Mouse (Mus musculus) myocyte (in vitro differentiated cells): ENCODE results near the gene Rpl38.

Source experiments
- CEBPB ChIP-seq: IDR thresholded peaks from 2 replicates; pipeline ENCODE4 v1.6.1; 2011; ENCODE audit warnings: mild to moderate bottlenecking, moderate library complexity; ENCODE audit not compliant: poor library complexity, insufficient read depth, severe bottlenecking
- E2F4 ChIP-seq: IDR thresholded peaks from one replicate; pipeline ENCODE4 v1.6.1; 2011; ENCODE audit warnings: mild to moderate bottlenecking, control low read depth, moderate library complexity; ENCODE audit not compliant: insufficient read depth
- MAX ChIP-seq: IDR thresholded peaks from one replicate; pipeline ENCODE4 v1.6.1; 2011; ENCODE audit warnings: low read depth, mild to moderate bottlenecking, control low read depth
- MYOD1 ChIP-seq, 3 experiments: IDR thresholded peaks; one replicate each; pipeline ENCODE4 v1.6.1; 2011; ENCODE audit warnings: control low read depth in 2 of 3, low read depth in 2 of 3, mild to moderate bottlenecking in 2 of 3, moderate library complexity in 1 of 3; ENCODE audit not compliant: insufficient read length in 2 of 3, control insufficient read depth in 1 of 3
- MYOG ChIP-seq, 3 experiments: IDR thresholded peaks; one replicate each; pipeline ENCODE4 v1.6.1; 2011; ENCODE audit warnings: control low read depth in 2 of 3, low read depth in 2 of 3, mild to moderate bottlenecking in 2 of 3; ENCODE audit not compliant: insufficient read length in 2 of 3, control insufficient read depth in 1 of 3, insufficient read depth in 1 of 3
- POLR2A ChIP-seq: IDR thresholded peaks from one replicate; pipeline ENCODE4 v1.6.1; 2011; ENCODE audit warnings: low read depth, mild to moderate bottlenecking, control low read depth, moderate library complexity; ENCODE audit not compliant: insufficient read length
- POLR2AphosphoS2 ChIP-seq: IDR thresholded peaks from one replicate; pipeline ENCODE4 v1.6.1; 2011; ENCODE audit warnings: low read depth, control low read depth; ENCODE audit not compliant: insufficient read length
- REST ChIP-seq: IDR thresholded peaks from one replicate; pipeline ENCODE4 v1.6.1; 2011; ENCODE audit warnings: mild to moderate bottlenecking, control low read depth, moderate library complexity; ENCODE audit not compliant: insufficient read depth, insufficient read length
- SRF ChIP-seq: IDR thresholded peaks from one replicate; pipeline ENCODE4 v1.6.1; 2011; ENCODE audit warnings: low read depth; ENCODE audit not compliant: control insufficient read depth, insufficient read length
- TCF12 ChIP-seq: IDR thresholded peaks from one replicate; pipeline ENCODE4 v1.6.1; 2011; ENCODE audit warnings: mild to moderate bottlenecking, control low read depth; ENCODE audit not compliant: poor library complexity, insufficient read depth, severe bottlenecking
- TCF3 ChIP-seq: IDR thresholded peaks from one replicate; pipeline ENCODE4 v1.6.1; 2011; ENCODE audit warnings: low read depth, control low read depth; ENCODE audit not compliant: insufficient read length
- USF1 ChIP-seq: IDR thresholded peaks from one replicate; pipeline ENCODE4 v1.6.1; 2011; ENCODE audit warnings: low read depth, mild to moderate bottlenecking, control low read depth, moderate library complexity

GRCm38 (mm10) chr11:114636727-114637505, 31.4 kb upstream of the Rpl38 start:
- no peak for TF ChIP-seq CEBPB
- TF ChIP-seq POLR2A = no peak
- no peak for TF ChIP-seq MAX
- TF ChIP-seq SRF = no peak
- no peak for TF ChIP-seq E2F4
- no peak for TF ChIP-seq MYOD1 (IDR thresholded peaks at IDR 0.05; ENCODE audit: control insufficient read depth in 1 of 3, insufficient read length in 2 of 3, low read depth in 2 of 3)
- no peak for TF ChIP-seq TCF12
- no peak for TF ChIP-seq TCF3
- TF ChIP-seq USF1 = no peak
- TF ChIP-seq POLR2AphosphoS2 = no peak
- no peak for TF ChIP-seq MYOG (IDR thresholded peaks at IDR 0.05; ENCODE audit: control insufficient read depth in 1 of 3, insufficient read depth in 1 of 3, insufficient read length in 2 of 3, low read depth in 2 of 3)
- TF ChIP-seq REST = no peak
